Mouse (Mus musculus) bone marrow, adult 2 months (tissue): ENCODE measurements around the gene Ctbp2. TPM values are rescaled to one million over a fixed set of nuclear protein-coding genes. Genes with fewer than 3 reads are reported as not detected.

Experiments used
- H3K27ac ChIP-seq: fragments of 200-500 bp; 2 replicates; pipeline ENCODE4 v1.5.1; 2012; ENCODE audit warnings: low read depth, mild to moderate bottlenecking, control low read depth, inconsistent platforms, low read length; ENCODE audit not compliant: control insufficient read depth, poor library complexity, insufficient read depth
- H3K4me1 ChIP-seq: fragments of 200-500 bp; 2 replicates; pipeline ENCODE4 v1.6.1; 2011; ENCODE audit warnings: low read length; ENCODE audit not compliant: control insufficient read depth, insufficient read depth
- H3K4me3 ChIP-seq: fragments of 200-500 bp; replicated peaks from 2 replicates; pipeline ENCODE3; 2011; ENCODE audit warnings: mild to moderate bottlenecking, low read depth, low read length, control low read depth; ENCODE audit not compliant: control insufficient read depth
- CTCF ChIP-seq: fragments of 200-500 bp; IDR thresholded peaks from 2 replicates; pipeline ENCODE4 v1.5.1; 2011; ENCODE audit warnings: low read length, control low read depth; ENCODE audit not compliant: control insufficient read depth, insufficient read depth
- POLR2A ChIP-seq: fragments of 200-500 bp; IDR thresholded peaks from 2 replicates; pipeline ENCODE4 v1.6.1; 2011; ENCODE audit warnings: low read depth, mild to moderate bottlenecking, control low read depth, low read length, borderline replicate concordance; ENCODE audit not compliant: control insufficient read depth
- whole genome bisulfite sequencing: fragments of 180-500 bp; shearing (Covaris S2); methylation state at CpG from one replicate; pipeline ENCODE4 v1.1.7; 2018; 5-methylcytosine and 5-hydroxymethylcytosine counted together
- polyA plus RNA-seq: library from polyadenylated mRNA; stranded (reverse); fragments of >200 nt; gene quantifications from 2 replicates; pipeline ENCODE4 v1.2.4, GENCODE M21; 2011; ENCODE audit warnings: low replicate concordance; ENCODE audit not compliant: missing spikeins, insufficient read depth, insufficient read length

Gene Ctbp2
- polyA plus RNA-seq, 1 experiment = 33.5 TPM

- no peaks in the 10 kb centered on the region for H3K4me1 ChIP-seq
- H3K4me3 ChIP-seq = no peak overlapping the region
- no peak overlapping the region for H3K27ac ChIP-seq
- 89% methylated on average over 6 of the region's 6 CpGs for WGBS
- TF ChIP-seq POLR2A (no peak), CTCF (no peak)
Measured at GRCm38 (mm10) chr7:133066776-133067175, 57.4 kb downstream of the Ctbp2 start.

- Histone ChIP-seq H3K4me1 (no peaks in the 10 kb centered on the region; the same call in 1 of the 2 replicates), H3K27ac (no peak overlapping the region), H3K4me3 (no peak overlapping the region)
- 65% methylated on average over 3 of the region's 3 CpGs for WGBS
- TF ChIP-seq POLR2A = no peak
- no peak for TF ChIP-seq CTCF
Measured at GRCm38 (mm10) chr7:133062055-133062454, 62.1 kb downstream of the Ctbp2 start.

GRCm38 (mm10) chr7:133060170-133060569 lies 64.0 kb downstream of the Ctbp2 start:
- no peaks in the 10 kb centered on the region; the same call in 1 of the 2 replicates for H3K4me1 ChIP-seq
- no peak for TF ChIP-seq POLR2A
- no peak for TF ChIP-seq CTCF
- H3K4me3 ChIP-seq = no peak overlapping the region
- 83% methylated on average over 6 of the region's 6 CpGs for WGBS
- H3K27ac ChIP-seq = no peak overlapping the region

DNA sequence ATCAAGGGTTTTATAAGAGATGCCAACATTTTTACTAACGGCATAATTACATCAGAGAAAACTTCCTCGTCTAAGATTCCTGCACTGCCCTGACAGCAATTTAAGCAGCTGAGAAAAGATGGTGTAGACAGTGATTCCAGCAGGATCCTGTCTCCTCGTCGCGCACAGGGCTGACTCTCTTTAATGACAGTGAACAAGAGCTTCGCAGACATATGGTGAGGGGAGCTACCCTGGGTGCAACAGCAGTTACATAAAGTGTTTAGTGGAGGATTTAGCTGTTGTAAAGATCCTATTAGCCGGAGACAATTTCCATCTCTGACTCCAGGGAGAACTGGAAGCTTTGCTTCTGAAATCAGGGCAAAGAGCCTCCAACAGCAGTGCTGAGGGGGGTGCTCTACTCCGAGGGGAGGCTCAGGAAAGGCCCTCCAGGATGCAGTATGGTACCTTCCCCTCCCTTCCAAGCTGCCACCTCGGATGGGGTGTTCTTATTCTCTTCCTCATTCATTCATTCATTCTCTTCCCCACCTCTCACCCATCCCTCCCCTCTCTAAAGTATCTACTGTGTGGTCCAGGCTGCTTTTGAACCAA lies 64.5 kb downstream of the Ctbp2 start:
- Histone ChIP-seq H3K27ac (no peak overlapping the region), H3K4me1 (no peaks in the 10 kb centered on the region; the same call in 1 of the 2 replicates), H3K4me3 (no peak overlapping the region)
- 76% methylated on average over 9 of the region's 9 CpGs for WGBS
- TF ChIP-seq CTCF (no peak), POLR2A (no peak)

- 83% methylated on average over 6 of the region's 6 CpGs for WGBS
- no peak overlapping the region for H3K27ac ChIP-seq
- no peak for TF ChIP-seq POLR2A
- no peak for TF ChIP-seq CTCF
- H3K4me3 ChIP-seq = no peak overlapping the region
- no peaks in the 10 kb centered on the region; the same call in 1 of the 2 replicates for H3K4me1 ChIP-seq
Measured at GRCm38 (mm10) chr7:133059150-133059509, 65.0 kb downstream of the Ctbp2 start.

- no peaks in the 10 kb centered on the region; the same call in 1 of the 2 replicates for H3K4me1 ChIP-seq
- TF ChIP-seq POLR2A (no peak), CTCF (no peak)
- no peak overlapping the region for H3K4me3 ChIP-seq
- H3K27ac ChIP-seq = no peak overlapping the region
- 78% methylated on average over 12 of the region's 12 CpGs for WGBS
Measured at GRCm38 (mm10) chr7:133058496-133059149, 65.5 kb downstream of the Ctbp2 start.

DNA sequence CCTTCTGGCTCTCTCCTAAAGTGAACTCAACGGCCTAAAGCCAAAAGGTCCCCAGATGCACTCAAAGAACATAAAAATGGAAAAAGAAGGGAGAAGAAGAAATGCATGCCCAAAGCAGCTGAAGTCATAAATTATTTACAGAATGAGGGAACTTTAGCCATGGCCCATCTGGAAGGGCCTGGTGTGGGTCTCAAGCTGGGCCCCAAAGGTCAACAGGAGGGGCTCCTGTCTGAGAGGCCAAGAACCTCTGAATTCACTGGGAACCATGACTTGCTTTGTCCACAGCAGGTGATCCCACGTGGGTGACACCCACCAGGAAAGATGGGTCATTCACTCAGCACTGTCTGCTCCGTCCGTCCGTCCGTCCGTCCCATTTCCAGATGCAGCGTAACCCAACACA lies 67.2 kb downstream of the Ctbp2 start:
- TF ChIP-seq POLR2A = no peak
- no peak for TF ChIP-seq CTCF
- WGBS = 90% methylated on average over 8 of the region's 8 CpGs
- H3K4me3 ChIP-seq = no peak overlapping the region
- H3K27ac ChIP-seq = no peak overlapping the region
- H3K4me1 ChIP-seq = peaks cover 4% of the 10 kb centered on the region

DNA sequence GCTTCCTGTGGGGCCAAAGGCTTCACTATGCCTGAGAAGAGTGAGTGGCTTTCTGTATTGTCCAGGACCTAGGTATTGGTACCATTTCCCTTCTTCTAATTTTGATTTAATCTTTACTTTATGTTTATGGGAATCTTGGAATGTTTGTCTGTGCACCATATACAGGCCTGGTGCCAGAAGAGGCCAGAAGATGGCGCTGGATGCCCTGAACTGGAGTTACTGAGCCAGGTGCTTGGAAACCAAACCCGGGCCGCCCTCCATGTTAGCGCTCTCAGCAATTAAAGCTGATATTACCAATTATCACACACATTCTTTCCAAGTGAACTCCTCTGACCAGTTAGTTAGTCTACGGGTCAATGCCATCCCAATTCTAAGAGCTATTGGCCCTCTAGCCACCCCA lies 69.7 kb downstream of the Ctbp2 start:
- 83% methylated on average over 5 of the region's 5 CpGs for WGBS
- TF ChIP-seq CTCF (0 out of 2 replicates have a peak, but pooled peaks have one; percentile 9), POLR2A (no peak)
- Histone ChIP-seq H3K4me3 (no peak overlapping the region), H3K4me1 (peaks cover 4% of the 10 kb centered on the region), H3K27ac (no peak overlapping the region)

- TF ChIP-seq CTCF = no peak
- TF ChIP-seq POLR2A = no peak
- 84% methylated on average over 9 of the region's 9 CpGs for WGBS
Measured at GRCm38 (mm10) chr7:133053757-133054156, 70.4 kb downstream of the Ctbp2 start.

More at GRCm38 (mm10) chr7:133053757-133054156, 70.4 kb downstream of the Ctbp2 start:
- peaks cover 4% of the 10 kb centered on the region for H3K4me1 ChIP-seq
- no peak overlapping the region for H3K4me3 ChIP-seq
- H3K27ac ChIP-seq = no peak overlapping the region
